Mouse (Mus musculus): ENCODE measurements around the gene Rps15.

The Rps15 gene

DNA sequence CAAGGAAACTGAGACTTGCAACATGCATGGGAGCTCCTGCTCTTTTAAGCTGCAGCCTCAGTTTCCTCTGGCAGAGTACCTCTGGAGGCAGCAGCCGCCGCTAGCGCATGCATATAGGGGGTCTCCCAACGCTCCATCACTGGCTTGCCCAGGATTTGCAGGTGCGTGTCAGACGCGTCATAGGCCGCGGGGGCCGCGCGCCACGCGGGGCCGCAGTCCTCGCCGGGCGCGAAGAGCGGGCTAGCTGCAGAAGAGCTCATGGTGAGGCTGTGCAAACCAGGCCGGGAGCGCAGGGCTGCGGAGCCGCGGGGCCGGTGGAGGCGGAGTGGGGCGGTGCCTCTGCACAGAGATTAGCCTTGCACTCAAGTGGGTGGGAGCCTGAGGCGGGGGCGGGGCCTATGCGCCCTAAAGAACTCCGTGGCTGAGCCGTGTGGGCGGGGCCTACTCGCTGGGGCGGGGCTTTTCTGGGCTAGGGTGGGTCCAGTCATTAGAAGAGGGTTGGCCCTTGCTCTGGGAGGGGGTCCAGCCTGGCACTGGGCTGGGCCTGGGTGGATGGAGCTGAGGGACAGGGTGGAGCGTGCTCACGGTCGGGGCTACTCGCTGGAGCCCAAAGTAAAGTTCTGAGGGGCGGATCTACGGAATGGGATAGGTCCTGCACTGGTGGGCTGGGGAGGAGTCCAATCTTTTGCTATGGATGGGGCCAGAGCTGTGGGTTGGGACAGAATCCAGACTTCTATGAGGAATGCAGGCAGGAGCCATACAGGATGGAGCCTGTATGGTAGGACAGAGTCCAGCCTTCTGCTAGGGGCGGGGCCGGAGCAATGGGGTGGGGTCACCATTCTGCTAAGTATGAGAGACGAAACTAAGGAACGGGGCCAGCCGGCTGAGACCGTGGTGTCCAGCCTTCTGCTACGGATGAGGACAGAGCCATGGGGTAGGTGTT, 31.3 kb upstream of the Rps15 start, which contains the start of the genes Gamt and Dazap1:
Gamt (minus strand) TSS at position 371 of the 943 bp plus-strand sequence.
Dazap1 (plus strand) TSS at position 845 of the 943 bp plus-strand sequence.
- in situ Hi-C loops (cut with MboI): no loop called here

GRCm38 (mm10) chr10:80261585-80261968, 30.7 kb upstream of the Rps15 start:
- in situ Hi-C loops (cut with MboI): no loop called here

GRCm38 (mm10) chr10:80262169-80262568, 30.1 kb upstream of the Rps15 start:
- in situ Hi-C loops (cut with MboI): no loop called here

- in situ Hi-C loops (cut with MboI): no loop called here
Measured at GRCm38 (mm10) chr10:80262776-80263365, 29.4 kb upstream of the Rps15 start.

DNA sequence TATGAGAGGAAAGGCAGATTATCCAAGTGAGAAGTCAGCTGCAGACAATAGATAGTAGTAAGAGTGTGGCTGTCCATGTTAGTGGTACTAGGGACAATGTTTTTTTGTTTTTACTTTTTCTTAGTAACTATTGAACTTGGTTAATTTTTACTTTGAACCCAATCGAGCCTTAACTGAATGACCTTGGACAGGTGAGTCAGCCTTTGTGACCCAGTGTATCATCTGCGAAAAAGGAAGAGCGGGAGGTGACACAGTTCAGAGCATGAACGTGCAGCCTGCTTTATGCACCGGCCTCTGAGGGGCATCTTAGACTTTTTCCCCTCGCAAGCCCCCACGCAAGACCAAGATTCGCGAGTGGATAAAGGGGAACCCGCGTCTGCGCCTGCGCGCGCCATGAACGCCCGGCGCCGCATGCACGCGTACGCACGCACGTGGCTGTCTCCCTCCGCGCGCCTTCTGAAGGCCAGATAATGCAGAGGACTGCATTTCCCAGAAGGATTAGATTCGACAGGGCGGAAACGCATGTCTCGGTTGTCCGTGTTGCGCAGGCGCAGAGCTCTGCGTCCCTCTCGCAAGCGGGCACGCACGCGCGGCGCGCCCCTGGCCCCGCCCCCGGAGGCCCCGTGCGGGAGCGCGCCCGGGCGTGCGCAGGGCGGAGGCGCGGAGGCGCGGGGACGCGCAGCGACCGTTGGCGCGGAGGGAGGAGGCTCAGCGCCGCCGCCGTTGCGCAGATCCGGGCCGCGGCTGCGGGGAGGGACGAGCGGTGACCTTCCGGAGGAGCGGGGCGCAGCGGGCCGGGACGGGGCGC, 27.7 kb upstream of the Rps15 start:
- in situ Hi-C loops (cut with MboI): no loop called here

- in situ Hi-C loops (cut with MboI): no loop called here
Measured at GRCm38 (mm10) chr10:80265149-80265486, 27.1 kb upstream of the Rps15 start.

DNA sequence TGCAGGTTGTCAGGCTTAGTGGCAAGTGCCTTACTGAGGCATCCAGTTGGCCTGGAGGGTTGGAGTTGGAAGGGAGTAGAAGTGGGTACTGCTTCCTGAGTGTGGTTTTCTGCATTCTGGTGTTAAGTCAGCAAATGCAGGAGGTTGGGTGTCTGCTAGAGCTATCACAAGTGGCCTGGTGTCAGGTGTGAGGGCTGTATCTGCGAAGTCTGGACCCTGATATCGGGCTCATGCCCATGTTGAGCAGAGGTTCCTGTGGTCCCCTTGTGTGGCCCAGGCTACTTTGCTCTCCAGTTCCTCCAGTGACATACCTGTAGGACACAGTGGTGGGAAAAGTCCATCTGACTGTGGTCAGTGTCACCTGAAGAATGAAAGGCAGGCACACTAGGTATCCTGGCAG, 22.2 kb upstream of the Rps15 start:
- in situ Hi-C loops (cut with MboI): no loop called here

GRCm38 (mm10) chr10:80270734-80271181, 21.5 kb upstream of the Rps15 start:
- in situ Hi-C loops (cut with MboI): no loop called here

GRCm38 (mm10) chr10:80271186-80271843, 20.9 kb upstream of the Rps15 start:
- in situ Hi-C loops (cut with MboI): no loop called here

DNA sequence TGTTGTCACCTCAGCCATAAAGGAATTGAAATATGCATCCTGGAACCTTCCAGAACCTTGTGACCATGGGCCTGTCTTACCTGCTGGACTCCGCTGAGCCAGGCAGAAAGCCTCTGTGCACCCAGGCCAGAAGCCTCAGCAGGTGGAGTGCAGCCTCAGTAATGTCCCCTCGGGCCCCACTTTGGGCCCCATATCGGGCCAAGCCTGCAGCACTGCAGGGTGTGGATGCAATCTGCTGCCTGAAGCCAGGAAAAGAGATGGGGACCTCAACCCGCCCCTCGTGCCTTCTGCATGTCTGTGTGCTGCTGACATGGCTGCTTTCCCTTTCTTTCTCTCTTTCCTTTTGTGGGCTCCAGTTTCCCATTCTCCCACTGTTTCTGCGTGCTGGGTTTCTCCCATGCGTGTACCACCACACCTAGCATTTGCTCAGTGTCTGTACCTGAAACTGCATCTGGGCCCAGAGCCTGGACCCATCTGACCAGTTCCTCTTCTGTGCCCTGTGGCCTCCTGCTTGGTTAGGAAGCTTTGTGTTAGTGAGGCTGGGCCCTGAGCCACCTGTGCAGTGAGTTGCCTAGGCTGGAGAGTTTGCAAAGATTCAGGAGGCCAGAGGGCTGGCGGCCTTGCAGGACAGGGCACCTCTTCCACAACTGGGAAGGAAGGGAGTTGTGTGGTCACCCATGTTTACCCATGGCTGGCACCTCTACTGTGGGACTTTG, 20.2 kb upstream of the Rps15 start:
- in situ Hi-C loops (cut with MboI): no loop called here

DNA sequence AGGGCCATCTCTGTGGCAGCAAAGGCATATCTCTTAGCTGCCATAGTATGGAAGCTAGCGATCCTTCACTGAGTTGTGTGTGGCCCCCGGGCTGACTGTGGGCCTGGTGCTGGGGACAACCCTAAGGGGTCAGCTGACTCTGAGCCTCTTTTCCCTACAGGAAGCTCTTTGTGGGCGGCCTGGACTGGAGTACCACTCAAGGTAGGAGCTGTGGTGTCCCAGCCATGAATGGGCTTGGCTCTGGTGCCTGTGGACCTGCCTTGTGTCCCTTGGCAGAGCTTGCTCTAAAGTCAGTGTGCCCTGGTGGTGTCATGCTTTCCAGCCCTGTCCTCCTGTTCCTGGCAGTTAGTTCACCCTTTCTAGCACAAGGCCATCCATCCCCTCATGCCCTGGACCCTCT, 18.4 kb upstream of the Rps15 start:
- in situ Hi-C loops (cut with MboI): no loop called here

DNA sequence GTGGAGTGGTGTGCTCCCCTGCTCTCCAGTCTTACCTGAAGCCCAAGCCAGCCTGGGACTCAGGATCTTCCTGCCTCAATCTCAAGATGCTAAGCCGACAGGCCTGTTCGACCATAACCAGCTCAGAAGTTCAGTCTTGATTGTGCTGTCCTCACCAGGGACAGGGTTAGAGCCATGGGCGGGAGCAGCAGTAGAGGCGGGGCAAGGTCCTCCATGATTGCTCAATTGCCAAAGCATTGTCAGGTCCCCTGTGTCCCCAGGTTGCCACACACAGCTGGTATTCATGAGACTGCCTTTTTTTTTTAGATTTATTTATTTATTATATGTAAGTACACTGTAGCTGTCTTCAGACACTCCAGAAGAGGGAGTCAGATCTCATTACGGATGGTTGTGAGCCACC, 16.0 kb upstream of the Rps15 start:
- in situ Hi-C loops (cut with MboI): no loop called here

DNA sequence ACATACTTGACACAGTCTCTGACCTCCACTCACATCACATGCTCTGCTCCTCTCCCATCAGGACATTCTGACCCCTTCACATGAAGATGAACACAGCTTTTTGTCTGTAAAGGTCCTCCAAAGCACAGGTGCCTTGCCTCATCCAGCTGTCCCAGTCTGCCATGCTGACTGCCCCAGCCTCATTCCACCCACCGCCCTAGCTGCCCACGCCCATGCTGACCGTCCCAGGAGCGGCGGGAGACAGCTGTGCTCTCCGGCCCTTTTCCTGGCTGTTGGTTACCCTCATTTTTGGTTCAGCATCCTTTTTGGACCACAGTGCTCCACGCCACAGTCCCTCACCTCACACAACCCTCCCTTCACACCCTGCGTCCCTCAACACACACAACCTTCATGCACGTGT, 13.9 kb upstream of the Rps15 start:
- in situ Hi-C loops (cut with MboI): no loop called here

DNA sequence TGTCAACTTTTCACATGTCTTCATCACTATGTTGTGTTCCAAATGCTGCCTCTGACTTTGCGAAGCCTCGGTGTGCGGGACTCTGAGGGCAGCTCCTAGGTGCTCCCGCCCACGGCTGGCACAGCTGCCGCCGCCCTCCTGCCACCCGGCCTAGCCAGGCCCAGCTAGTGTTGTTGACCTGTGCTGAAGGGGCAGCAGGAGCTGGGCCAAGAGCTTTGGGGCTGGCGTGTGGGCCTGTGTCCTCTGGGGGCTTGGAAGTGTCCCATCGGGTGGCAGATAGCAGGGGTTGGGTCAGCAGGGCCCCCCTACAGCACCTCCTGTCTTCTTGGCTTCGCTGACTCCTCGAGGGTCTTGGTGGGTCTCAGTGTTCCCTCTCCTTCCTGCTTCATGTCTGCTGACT, 13.0 kb upstream of the Rps15 start:
- in situ Hi-C loops (cut with MboI): no loop called here

GRCm38 (mm10) chr10:80281304-80281703, 10.9 kb upstream of the Rps15 start:
- in situ Hi-C loops (cut with MboI): no loop called here

GRCm38 (mm10) chr10:80281921-80282371, 10.3 kb upstream of the Rps15 start:
- in situ Hi-C loops (cut with MboI): no loop called here

- in situ Hi-C loops (cut with MboI): no loop called here
Measured at GRCm38 (mm10) chr10:80282481-80283441, 9.5 kb upstream of the Rps15 start.

GRCm38 (mm10) chr10:80285222-80286070, 6.8 kb upstream of the Rps15 start:
- in situ Hi-C loops (cut with MboI): no loop called here

GRCm38 (mm10) chr10:80288097-80288496, 4.2 kb upstream of the Rps15 start:
- in situ Hi-C loops (cut with MboI): no loop called here

Measured in mature B cell (primary cell).